Mouse (Mus musculus) C2C12 (cell line): ENCODE measurements around the gene Nfatc4. TPM values are rescaled to one million over a fixed set of nuclear protein-coding genes. Genes with fewer than 3 reads are reported as not detected.

Experiments
- H3K27me3 ChIP-seq: one replicate; pipeline ENCODE4 v1.6.1; 2011; ENCODE audit not compliant: control insufficient read depth, insufficient read depth, insufficient read length
- H3K36me3 ChIP-seq: one replicate; pipeline ENCODE4 v1.6.1; 2011; ENCODE audit not compliant: control insufficient read depth, insufficient read depth
- H3K4me3 ChIP-seq: one replicate; pipeline ENCODE4 v1.5.1; 2011; ENCODE audit warnings: mild to moderate bottlenecking, control low read depth; ENCODE audit not compliant: poor library complexity, insufficient read depth, severe bottlenecking
- H3K79me2 ChIP-seq: one replicate; pipeline ENCODE4 v1.6.1; 2011; ENCODE audit not compliant: control insufficient read depth, insufficient read depth
- H3K79me3 ChIP-seq: one replicate; pipeline ENCODE4 v1.6.1; 2011; ENCODE audit warnings: low read depth, control low read depth
- H3ac ChIP-seq: one replicate; pipeline ENCODE3; 2011; ENCODE audit warnings: low read depth; ENCODE audit not compliant: control insufficient read depth, insufficient read length
- CEBPB ChIP-seq: IDR thresholded peaks from one replicate; pipeline ENCODE4 v1.6.1; 2011; ENCODE audit warnings: low read depth, mild to moderate bottlenecking, control low read depth, moderate library complexity
- CTCF ChIP-seq: IDR thresholded peaks from one replicate; pipeline ENCODE4 v1.5.1; 2011; ENCODE audit not compliant: control insufficient read depth, insufficient read depth, insufficient read length
- FOSL1 ChIP-seq: IDR thresholded peaks from one replicate; pipeline ENCODE4 v1.8.0; 2011; ENCODE audit warnings: mild to moderate bottlenecking, low read length; ENCODE audit not compliant: poor library complexity, insufficient read depth, severe bottlenecking
- MAX ChIP-seq: IDR thresholded peaks from one replicate; pipeline ENCODE4 v1.6.1; 2011; ENCODE audit warnings: mild to moderate bottlenecking, control low read depth
- MYOD1 ChIP-seq: IDR thresholded peaks from one replicate; pipeline ENCODE4 v1.6.1; 2011; ENCODE audit warnings: low read depth; ENCODE audit not compliant: control insufficient read depth, insufficient read length
- MYOG ChIP-seq: IDR thresholded peaks from one replicate; pipeline ENCODE4 v1.6.1; 2011; ENCODE audit not compliant: control insufficient read depth, insufficient read length; ENCODE audit errors: extremely low read depth
- USF1 ChIP-seq: IDR thresholded peaks from one replicate; pipeline ENCODE4 v1.6.1; 2011; ENCODE audit warnings: low read depth, mild to moderate bottlenecking, control low read depth, moderate library complexity
- polyA plus RNA-seq: library from polyadenylated mRNA; unstranded; fragments of >200 nt; fragmentation: generic; extraction: Trizol; gene quantifications from one replicate; pipeline ENCODE4 v1.2.1, GENCODE M21; 2012; ENCODE audit warnings: missing spikeins

Nfatc4 gene
- polyA plus RNA-seq, 1 experiment = 1.2 TPM

GRCm38 (mm10) chr14:55853621-55854285, 30.8 kb downstream of the Nfatc4 start, which contains the start of gene Nynrin:
Gene Nynrin (plus strand): TSS chr14:55854010.
- no peak within 1 kb of the TSS for H3K4me3 ChIP-seq
- no peak for TF ChIP-seq FOSL1
- no peak for TF ChIP-seq USF1
- no peak for TF ChIP-seq MAX
- no peak for TF ChIP-seq MYOG
- no peaks in the 10 kb centered on the region for H3K79me3 ChIP-seq
- H3K36me3 ChIP-seq = no peaks in the 10 kb centered on the region
- H3ac ChIP-seq = peak within 1 kb of the TSS; percentile 14
- H3K27me3 ChIP-seq = peaks cover 19% of the 10 kb centered on the region
- no peaks in the 10 kb centered on the region for H3K79me2 ChIP-seq

- no peaks in the 10 kb centered on the region for H3K36me3 ChIP-seq
- no peak overlapping the region for H3K4me3 ChIP-seq
- H3K79me2 ChIP-seq = no peaks in the 10 kb centered on the region
- H3K27me3 ChIP-seq = peaks cover 19% of the 10 kb centered on the region
- H3K79me3 ChIP-seq = no peaks in the 10 kb centered on the region
- no peak overlapping the region for H3ac ChIP-seq
- no peak for TF ChIP-seq MAX
- TF ChIP-seq FOSL1 = no peak
- no peak for TF ChIP-seq MYOG
- TF ChIP-seq MYOD1 = no peak
- TF ChIP-seq CEBPB = no peak
- TF ChIP-seq USF1 = no peak
Measured at GRCm38 (mm10) chr14:55854406-55855100, 31.6 kb downstream of the Nfatc4 start.

- H3ac ChIP-seq = no peak overlapping the region
- H3K79me2 ChIP-seq = no peaks in the 10 kb centered on the region
- H3K4me3 ChIP-seq = no peak overlapping the region
- TF ChIP-seq MYOD1 (no peak), CTCF (no peak), FOSL1 (no peak), MYOG (no peak), MAX (no peak), CEBPB (no peak), USF1 (no peak)
- H3K36me3 ChIP-seq = no peaks in the 10 kb centered on the region
- H3K79me3 ChIP-seq = no peaks in the 10 kb centered on the region
- peaks cover 19% of the 10 kb centered on the region for H3K27me3 ChIP-seq
Measured at GRCm38 (mm10) chr14:55855101-55855561, 32.2 kb downstream of the Nfatc4 start.

- Histone ChIP-seq H3K27me3 (peaks cover 18% of the 10 kb centered on the region), H3K4me3 (no peak overlapping the region), H3K79me3 (no peaks in the 10 kb centered on the region), H3K79me2 (no peaks in the 10 kb centered on the region), H3K36me3 (no peaks in the 10 kb centered on the region), H3ac (no peak overlapping the region)
- no peak for TF ChIP-seq CEBPB
- no peak for TF ChIP-seq MYOD1
- TF ChIP-seq FOSL1 = no peak
- no peak for TF ChIP-seq MYOG
- TF ChIP-seq CTCF = no peak
- no peak for TF ChIP-seq MAX
- TF ChIP-seq USF1 = no peak
Measured at GRCm38 (mm10) chr14:55857588-55857987, 34.6 kb downstream of the Nfatc4 start.

- H3ac ChIP-seq = no peak overlapping the region
- no peaks in the 10 kb centered on the region for H3K36me3 ChIP-seq
- H3K27me3 ChIP-seq = peaks cover 14% of the 10 kb centered on the region
- H3K79me3 ChIP-seq = no peaks in the 10 kb centered on the region
- no peak for TF ChIP-seq MYOG
- TF ChIP-seq CTCF = no peak
- no peak for TF ChIP-seq CEBPB
- TF ChIP-seq MAX = no peak
- TF ChIP-seq USF1 = no peak
- H3K79me2 ChIP-seq = no peaks in the 10 kb centered on the region
- no peak overlapping the region for H3K4me3 ChIP-seq
Measured at GRCm38 (mm10) chr14:55862186-55862585, 39.2 kb downstream of the Nfatc4 start.

- Histone ChIP-seq H3K79me3 (no peaks in the 10 kb centered on the region), H3K4me3 (no peak overlapping the region), H3K27me3 (peaks cover 12% of the 10 kb centered on the region), H3K79me2 (no peaks in the 10 kb centered on the region), H3K36me3 (no peaks in the 10 kb centered on the region), H3ac (no peak overlapping the region)
- TF ChIP-seq MAX (no peak), MYOG (no peak), FOSL1 (no peak), CEBPB (no peak), USF1 (no peak), MYOD1 (no peak)
Measured at GRCm38 (mm10) chr14:55862970-55863369, 40.0 kb downstream of the Nfatc4 start.
